Mouse (Mus musculus): Measurements from ENCODE around the gene Ttll12.
A peak's percentile ranks its signal among the peaks of the same experiment; 100 is the strongest.

Ttll12 gene

DNA sequence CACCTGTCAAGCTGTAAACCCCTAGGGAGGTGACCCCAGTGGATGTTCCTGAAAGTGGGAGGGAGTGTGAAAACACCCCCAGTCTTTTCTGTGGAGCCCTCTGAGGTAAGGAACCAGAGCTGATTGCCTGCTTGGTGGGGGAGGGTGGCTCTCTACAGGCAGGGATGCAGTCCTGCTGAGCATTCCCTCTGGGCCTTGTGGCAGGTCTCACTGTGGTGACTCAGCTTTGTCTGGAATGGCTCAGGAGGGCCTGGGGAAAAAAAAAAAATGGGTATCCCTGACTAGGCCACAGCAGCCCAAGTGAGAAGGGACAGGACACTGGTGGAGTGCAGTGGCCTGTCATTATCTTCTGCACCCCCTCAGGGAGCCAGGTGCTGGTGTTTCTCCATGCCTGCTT lies 1.8 kb downstream of the Ttll12 start:
- DNase-seq (ENCODE audit: low spot score): no peak

DNA sequence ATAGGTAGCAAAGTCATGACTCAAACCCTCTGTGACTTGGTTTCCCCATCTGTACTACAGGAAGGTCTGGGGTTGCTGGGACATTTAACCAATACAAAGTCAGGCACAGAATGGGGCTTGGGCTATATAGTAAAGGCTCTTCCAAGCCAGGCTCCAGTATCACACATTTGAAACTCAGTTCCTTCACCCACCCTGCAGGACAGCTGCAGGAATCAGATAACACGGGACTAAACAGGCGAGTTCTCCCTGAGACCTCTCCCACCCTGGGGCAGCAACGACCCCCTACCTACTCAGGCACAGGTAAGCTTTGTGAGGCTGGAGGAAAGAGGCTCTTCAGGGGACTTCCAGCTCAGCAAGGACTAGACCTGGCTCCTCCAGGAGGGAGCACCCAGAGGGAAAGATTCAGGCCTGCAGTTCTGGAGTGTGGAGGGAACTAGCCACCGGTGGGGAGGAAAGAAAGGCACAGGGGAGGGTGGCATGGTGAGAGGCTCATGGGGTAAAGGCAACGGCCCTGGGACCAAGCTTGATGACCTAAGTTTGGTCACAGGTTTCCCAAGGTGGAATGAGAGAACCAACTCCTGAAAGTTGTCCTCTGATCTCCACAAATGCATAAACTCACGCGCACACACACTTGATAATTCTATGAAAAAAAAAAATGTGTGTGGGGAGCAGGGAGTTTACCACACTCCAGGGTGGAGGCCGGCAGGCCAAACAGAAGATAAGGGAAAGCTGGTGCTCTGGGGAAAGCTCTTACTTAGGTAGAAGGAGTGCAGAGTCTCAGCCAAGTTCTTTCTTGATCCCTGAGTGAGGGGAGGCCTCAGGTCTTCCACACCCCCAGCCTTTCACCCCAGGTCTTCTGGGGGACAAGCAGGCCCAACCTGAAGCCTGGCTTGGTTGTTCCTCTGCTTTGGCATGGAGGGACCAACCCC lies 2.4 kb downstream of the Ttll12 start:
- no peak for DNase-seq (ENCODE audit: low spot score)

- DNase-seq (ENCODE audit: low spot score): no peak
These were observed 3.2 kb downstream of the Ttll12 start for GRCm38 (mm10) chr15:83591758-83592157.

- DNase-seq (ENCODE audit: low spot score): no peak
These were observed 4.1 kb downstream of the Ttll12 start for GRCm38 (mm10) chr15:83590841-83591240.

DNA sequence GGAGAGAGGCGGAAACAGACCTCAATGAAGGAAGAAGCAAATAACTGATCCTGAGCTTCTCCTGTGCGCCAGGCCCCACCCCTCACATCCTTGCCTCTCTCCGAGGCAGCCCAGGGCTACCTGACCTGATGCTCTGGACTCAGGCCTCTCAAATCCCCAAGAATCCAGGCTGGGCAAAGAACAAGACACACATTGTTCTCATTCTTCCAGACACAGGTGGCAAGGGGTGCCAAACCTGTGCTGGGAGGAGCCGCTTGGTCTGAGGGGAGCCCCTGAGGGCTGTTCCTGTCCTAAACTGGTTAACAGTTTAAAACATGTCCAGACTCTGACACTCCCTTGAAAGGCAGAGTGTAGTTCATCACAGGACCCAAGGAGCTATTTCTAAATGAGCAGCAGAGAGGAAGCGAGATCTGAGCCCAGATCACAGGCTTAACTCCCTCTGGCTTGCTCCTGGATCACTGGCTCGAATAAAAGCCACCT lies 10.2 kb downstream of the Ttll12 start:
- no peak for DNase-seq (ENCODE audit: low spot score)

DNA sequence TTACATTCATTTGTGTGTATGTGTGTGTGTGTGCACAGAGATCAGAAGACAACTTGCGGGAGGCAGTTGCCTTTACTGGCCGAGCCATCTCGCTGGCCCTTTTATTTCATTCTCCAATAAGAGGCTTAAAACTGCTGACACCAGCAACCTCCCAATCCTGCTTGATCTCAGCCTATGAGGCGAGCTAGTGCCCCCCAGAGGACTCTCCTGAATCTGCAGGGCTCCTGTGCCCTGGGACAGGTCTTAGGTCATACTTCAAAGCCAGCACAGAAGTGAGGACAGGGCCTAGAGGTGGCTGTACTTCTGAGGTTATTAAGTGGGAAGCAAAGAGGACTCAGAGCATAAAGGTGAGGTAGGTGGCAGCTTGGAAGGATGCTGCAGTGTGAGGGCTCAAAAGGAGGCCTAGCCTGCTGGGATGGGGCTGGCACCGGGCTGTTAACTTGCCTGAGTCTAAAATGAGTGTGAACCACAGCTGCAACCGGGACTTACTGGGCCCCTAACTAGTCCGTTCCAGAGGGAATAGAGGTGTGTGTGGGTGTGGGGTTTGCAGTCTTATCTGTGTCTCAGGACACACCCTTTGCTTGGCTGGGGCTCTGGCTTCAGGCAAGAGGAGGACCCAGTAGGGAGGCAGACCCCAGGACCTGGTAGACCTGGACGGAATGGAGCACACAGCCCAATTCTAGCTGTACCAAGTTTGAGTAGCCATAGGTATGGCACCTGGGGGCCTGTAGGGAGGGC lies 11.4 kb downstream of the Ttll12 start:
- DNase-seq (ENCODE audit: low spot score): peak; percentile 60

DNA sequence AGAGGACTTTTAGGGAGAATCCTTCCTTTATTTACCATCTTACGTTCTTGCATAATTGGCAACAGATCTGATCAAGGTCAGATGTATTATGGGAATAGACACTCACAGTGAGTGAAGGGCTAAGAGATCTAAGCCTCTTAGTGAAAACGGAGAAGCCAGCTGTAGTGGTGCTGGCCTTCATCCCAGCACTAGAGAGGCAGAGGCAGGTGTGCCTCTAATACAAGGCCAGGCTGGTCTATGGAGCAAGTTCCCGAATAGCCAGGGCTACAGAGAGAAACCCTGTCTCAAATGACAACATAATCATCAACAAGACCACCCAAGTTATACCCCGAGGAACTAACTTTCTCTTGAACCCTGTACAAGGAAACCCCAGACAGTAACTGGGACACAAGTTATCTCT lies 12.0 kb downstream of the Ttll12 start:
- no peak for DNase-seq (ENCODE audit: low spot score)

GRCm38 (mm10) chr15:83576651-83577050 lies 18.3 kb downstream of the Ttll12 start:
- DNase-seq (ENCODE audit: low spot score): no peak

DNA sequence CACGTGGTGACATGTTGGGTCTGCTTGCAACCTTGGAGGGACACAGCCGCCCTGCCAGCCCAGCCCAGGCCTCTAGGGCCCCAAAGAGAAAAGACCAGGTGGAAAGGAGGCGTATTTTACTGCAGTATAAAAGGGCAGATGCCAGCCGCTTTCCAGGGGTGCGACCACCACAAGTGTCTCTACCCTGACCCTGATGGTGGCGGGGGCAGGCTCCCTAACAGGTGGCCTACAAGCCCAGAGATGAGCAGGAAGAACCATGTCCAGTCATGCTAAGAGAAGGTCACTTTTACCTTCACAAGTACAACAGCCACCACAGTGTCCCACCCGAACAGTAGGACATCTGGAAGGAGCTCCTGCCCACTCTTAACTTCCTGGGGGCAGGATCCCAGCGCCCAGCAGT lies 19.4 kb downstream of the Ttll12 start:
- DNase-seq (ENCODE audit: low spot score): no peak

DNA sequence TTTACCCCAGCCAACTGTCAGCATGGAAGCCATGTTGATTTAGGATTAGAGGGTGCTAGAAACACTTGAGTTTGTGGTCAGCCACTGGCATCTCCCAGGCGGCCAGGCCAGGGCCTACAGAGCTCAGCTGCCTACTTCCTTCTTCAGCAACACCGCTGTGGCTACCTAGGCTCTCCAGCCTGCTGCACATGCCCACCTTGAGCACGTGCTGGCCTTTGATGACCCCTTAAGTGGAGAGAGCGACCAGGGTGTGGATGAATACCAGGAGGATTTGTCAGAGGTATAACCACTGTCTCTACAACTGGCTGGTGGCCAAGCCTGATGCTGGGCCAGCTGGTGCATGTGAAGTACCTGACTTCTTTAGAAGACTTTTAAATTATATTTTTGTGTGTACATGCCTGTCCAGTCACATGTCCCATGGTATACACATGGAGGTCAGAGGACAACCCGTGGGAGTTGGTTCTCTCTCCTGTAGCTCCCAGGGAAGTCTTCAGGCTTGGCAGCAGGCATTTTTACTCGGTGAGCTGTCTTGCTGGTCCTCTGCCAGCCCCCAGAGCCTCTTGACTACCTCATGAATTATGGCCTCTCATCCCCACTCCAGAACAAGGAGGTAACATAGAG lies 20.1 kb downstream of the Ttll12 start:
- DNase-seq (ENCODE audit: low spot score): peak; percentile 75

GRCm38 (mm10) chr15:83573606-83574005 lies 21.4 kb downstream of the Ttll12 start:
- no peak for DNase-seq (ENCODE audit: low spot score)

- no peak for DNase-seq (ENCODE audit: low spot score)
These were observed 22.8 kb downstream of the Ttll12 start for GRCm38 (mm10) chr15:83572132-83572531.

DNA sequence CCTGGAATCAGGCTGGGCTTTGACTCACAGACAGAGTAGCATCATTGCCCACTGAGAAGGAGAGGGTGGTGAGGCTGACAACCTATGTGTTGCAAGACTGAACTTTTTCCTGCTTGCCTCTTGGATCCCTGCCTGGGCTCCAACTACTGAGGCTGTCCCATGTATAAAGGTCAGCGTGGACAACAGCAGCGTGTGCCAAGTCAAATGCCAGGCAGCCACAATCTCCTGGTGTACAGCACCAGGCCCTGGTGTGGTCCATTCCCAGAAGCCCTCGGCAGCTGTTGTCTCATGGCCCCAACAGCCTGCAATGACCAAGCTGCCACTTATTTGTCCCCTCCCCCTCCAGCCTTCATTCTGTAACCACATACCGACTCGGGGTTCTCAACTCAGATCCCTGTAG lies 23.3 kb downstream of the Ttll12 start:
- no peak for DNase-seq (ENCODE audit: low spot score)

DNA sequence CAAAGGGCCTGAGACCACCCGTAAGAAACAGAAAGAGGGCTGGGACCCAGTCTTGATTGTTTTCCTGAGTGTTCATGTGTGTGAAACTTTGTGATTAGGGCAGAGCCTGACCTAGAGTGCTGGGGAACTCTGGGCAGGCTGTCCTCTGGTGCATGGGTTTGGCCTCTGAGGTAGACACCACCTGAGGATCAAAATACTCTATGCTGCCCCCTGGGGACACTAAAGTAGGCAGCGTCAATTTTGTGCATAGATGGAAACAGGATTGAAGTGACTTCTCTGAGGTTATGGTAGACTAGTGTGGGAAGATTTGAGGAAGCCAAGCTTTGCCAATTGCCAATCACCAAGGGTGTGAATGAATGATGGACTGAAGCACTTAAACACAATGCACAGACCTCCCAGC lies 24.3 kb downstream of the Ttll12 start:
- DNase-seq (ENCODE audit: low spot score): no peak

DNA sequence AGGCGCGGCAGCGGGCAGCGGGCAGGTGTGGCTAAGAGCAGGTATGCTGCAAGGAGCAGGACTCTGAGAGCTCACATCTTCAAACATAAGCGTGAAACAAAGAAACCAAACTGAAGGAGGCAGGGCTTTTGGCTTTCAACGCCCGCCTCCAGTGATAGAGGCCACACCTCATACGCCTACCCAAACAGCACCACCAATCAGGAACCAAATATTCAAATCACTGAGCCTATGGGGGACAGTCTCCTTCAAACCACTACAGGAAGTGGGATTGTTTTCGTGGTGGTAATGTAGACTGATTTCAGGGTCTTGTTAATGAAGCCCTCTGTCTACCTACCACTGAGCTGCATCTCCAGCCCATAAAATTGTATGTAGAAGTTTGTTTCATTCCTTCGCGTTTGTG lies 25.3 kb downstream of the Ttll12 start:
- no peak for DNase-seq (ENCODE audit: low spot score)

DNA sequence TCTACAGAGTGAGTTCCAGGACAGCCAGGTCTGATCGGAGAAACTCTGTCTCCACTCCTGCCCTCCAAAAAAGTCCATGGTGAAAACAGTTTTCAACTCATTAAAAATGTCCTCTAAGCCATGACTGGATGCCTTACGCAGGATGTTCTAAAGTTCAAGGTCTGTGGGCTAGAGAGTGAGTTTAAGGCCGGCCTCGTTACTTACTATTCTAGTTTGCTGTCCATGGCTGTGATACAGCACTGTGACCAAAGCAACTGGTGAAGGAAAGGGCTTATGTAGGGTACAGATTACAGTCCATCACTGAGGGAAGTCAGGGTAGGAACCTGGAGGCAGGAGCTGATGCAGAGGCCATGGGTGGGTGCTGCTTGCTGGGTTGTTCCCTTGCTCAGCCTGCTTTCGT lies 26.4 kb downstream of the Ttll12 start:
- no peak for DNase-seq (ENCODE audit: low spot score)

GRCm38 (mm10) chr15:83567728-83568127 lies 27.2 kb downstream of the Ttll12 start:
- no peak for DNase-seq (ENCODE audit: low spot score)

DNA sequence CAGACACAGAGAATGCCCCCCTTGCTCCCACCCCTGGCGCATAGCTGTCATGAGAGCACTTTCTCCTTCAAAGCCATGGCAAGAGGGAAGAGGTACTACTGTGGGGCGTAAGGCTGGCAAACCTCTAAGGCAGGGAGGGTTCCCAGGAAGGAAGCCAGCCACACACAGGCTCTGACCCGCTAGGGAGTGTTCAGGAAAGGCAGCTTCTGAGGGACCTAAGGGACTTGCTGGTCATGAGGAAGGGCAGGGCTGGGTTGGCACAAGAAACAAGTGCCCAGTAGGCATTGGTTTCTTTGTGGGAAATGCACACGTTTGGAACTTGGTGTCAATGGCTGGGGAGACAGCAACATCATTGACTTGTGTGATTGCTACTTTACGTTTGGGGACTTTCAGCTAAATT lies 29.0 kb downstream of the Ttll12 start:
- DNase-seq (ENCODE audit: low spot score): no peak

- DNase-seq (ENCODE audit: low spot score): peak; percentile 79
These were observed 29.5 kb downstream of the Ttll12 start for GRCm38 (mm10) chr15:83565434-83565833.

DNA sequence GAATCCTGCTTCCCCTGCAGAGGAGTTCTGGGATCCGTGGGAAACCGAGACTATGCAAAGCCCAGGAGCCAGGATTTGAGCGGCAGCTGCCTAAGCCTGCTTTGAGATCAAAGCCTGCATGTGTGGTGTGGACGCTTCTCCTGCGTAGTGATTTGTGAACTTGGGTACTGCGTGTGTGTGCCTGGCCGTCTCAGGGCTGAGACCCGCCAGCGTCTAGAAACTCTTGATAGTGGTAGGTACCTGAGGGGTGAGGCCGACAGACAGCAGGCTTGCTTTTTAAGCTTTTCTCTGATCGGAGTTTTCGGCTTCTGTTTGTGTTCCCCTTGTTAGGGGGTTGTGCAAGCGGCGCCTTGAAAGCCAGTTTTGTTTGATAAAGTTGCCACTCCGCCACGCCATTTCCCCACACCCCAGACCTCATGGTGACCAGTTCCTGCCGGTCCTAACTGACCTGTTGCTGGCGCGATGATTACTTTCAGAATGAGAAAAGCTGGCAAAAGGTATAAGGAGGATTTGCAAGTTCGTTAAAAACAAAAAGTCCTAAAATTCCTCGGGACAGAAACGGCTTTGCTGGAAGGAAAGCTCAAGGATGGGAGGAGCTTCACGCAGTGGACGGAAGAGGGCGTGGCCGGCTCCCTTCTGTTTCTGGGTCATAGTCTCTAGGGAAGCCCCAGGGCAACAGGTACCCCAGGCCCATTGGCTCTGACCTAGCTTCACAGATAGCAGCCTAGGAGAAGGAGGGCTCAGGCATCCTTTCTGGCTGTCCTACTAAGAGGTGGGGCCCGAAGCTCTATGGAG lies 30.9 kb downstream of the Ttll12 start:
- DNase-seq (ENCODE audit: low spot score): peak; percentile 67

- DNase-seq (ENCODE audit: low spot score): peak; percentile 76
These were observed 31.6 kb downstream of the Ttll12 start, which contains the start of the genes Tspo and Mcat for GRCm38 (mm10) chr15:83563327-83563856. Gene Tspo, plus strand, starts transcription at chr15:83563592. Gene Mcat, minus strand, starts transcription at chr15:83563787.
